Mouse (Mus musculus) neural tube, embryonic 11.5 days (tissue): Measurements from ENCODE around the gene Wfdc15a. TPM values are rescaled to one million over a fixed set of nuclear protein-coding genes. Genes with fewer than 3 reads are reported as not detected.
"Not testable (repeated sequence)": the region's sequence is repeated elsewhere in the genome, so short reads cannot be mapped to it uniquely, and the experiment has no call there.

Experiments used
- ATAC-seq: fragments of 200-750 bp; cut with Nextera tagmentation; 2 replicates; pipeline ENCODE4 v1.8.0; 2017; ENCODE audit warnings: moderate number of reproducible peaks, mild to moderate bottlenecking, moderate TSS enrichment, moderate library complexity; ENCODE audit not compliant: insufficient read depth, low FRiP score, low TSS enrichment
- DNase-seq: peaks from one replicate; pipeline ENCODE4 v3.0.0-alpha.2; 2015; ENCODE audit warnings: low spot score
- H3K27ac ChIP-seq: fragments of 300-500 bp; sonication (generic); 2 replicates; pipeline ENCODE4 v1.5.1; 2014; ENCODE audit warnings: low read depth, mild to moderate bottlenecking, low read length
- H3K27me3 ChIP-seq: fragments of 300-500 bp; sonication (generic); 2 replicates; pipeline ENCODE4 v1.6.1; 2014; ENCODE audit warnings: mild to moderate bottlenecking, low read length, mixed read lengths; ENCODE audit not compliant: control insufficient read depth, insufficient read depth
- H3K36me3 ChIP-seq: fragments of 300-500 bp; sonication (generic); 2 replicates; pipeline ENCODE4 v1.6.1; 2014; ENCODE audit warnings: mild to moderate bottlenecking, low read length, moderate library complexity, mixed read lengths; ENCODE audit not compliant: control insufficient read depth, insufficient read depth
- H3K4me1 ChIP-seq: fragments of 300-500 bp; sonication (generic); 2 replicates; pipeline ENCODE4 v1.6.1; 2014; ENCODE audit warnings: low read length, mixed read lengths; ENCODE audit not compliant: control insufficient read depth, insufficient read depth
- H3K4me2 ChIP-seq: fragments of 300-500 bp; sonication (generic); 2 replicates; pipeline ENCODE4 v1.6.1; 2014; ENCODE audit warnings: low read depth, mild to moderate bottlenecking, moderate library complexity
- H3K4me3 ChIP-seq: fragments of 300-500 bp; sonication (generic); 2 replicates; pipeline ENCODE4 v1.5.1; 2014; ENCODE audit warnings: low read depth, low read length
- H3K9ac ChIP-seq: fragments of 300-500 bp; sonication (generic); 2 replicates; pipeline ENCODE4 v1.6.1; 2014; ENCODE audit warnings: mild to moderate bottlenecking, low read length
- H3K9me3 ChIP-seq: fragments of 300-500 bp; sonication (generic); 2 replicates; pipeline ENCODE4 v1.6.1; 2016; ENCODE audit warnings: low read length; ENCODE audit not compliant: control insufficient read depth
- WGBS: fragments of 180-500 bp; shearing (Covaris S2); extraction: QIAGEN DNeasy Blood & Tissue Kit; methylation state at CpG from one replicate; pipeline ENCODE4 v1.1.7; 2014; 5-methylcytosine and 5-hydroxymethylcytosine counted together
- polyA plus RNA-seq: library from polyadenylated mRNA; unstranded; fragments of >200 nt; fragmentation: Nextera tagmentation; extraction: Ambion mirVana; gene quantifications from 2 replicates; pipeline ENCODE4 v1.2.1, GENCODE M21; 2014

The Wfdc15a gene
- polyA plus RNA-seq, 1 experiment from 2014 or later = not detected

GRCm38 (mm10) chr2:164206011-164206410 is 6.1 kb upstream of the Wfdc15a start:
- H3K9me3 ChIP-seq, H3K4me3 ChIP-seq, H3K4me2 ChIP-seq, H3K27ac ChIP-seq, H3K36me3 ChIP-seq, DNase-seq, ATAC-seq, H3K9ac ChIP-seq, H3K4me1 ChIP-seq, H3K27me3 ChIP-seq: not testable (repeated sequence)
- WGBS = 90% methylated on average over 10 of the region's 10 CpGs

GRCm38 (mm10) chr2:164196700-164196990 is 3.3 kb downstream of the Wfdc15a start:
- WGBS = 86% methylated on average over 5 of the region's 5 CpGs
- no peaks in the 10 kb centered on the region for H3K4me1 ChIP-seq
- ATAC-seq = no peak
- no peak overlapping the region for H3K4me3 ChIP-seq
- no peaks in the 10 kb centered on the region for H3K27me3 ChIP-seq
- H3K36me3 ChIP-seq = no peaks in the 10 kb centered on the region
- DNase-seq = no peak
- H3K27ac ChIP-seq = no peak overlapping the region
- H3K9ac ChIP-seq = no peak overlapping the region
- no peaks in the 10 kb centered on the region for H3K9me3 ChIP-seq
- H3K4me2 ChIP-seq = no peak overlapping the region

GRCm38 (mm10) chr2:164195971-164196699 is 3.8 kb downstream of the Wfdc15a start:
- WGBS = 91% methylated on average over 5 of the region's 5 CpGs
- DNase-seq = no peak
- H3K4me3 ChIP-seq = no peak overlapping the region
- no peaks in the 10 kb centered on the region for H3K27me3 ChIP-seq
- H3K36me3 ChIP-seq = no peaks in the 10 kb centered on the region
- ATAC-seq = no peak
- no peaks in the 10 kb centered on the region for H3K4me1 ChIP-seq
- H3K9me3 ChIP-seq = no peaks in the 10 kb centered on the region
- H3K27ac ChIP-seq = no peak overlapping the region
- no peak overlapping the region for H3K9ac ChIP-seq
- no peak overlapping the region for H3K4me2 ChIP-seq

GRCm38 (mm10) chr2:164194959-164195630 is 4.8 kb downstream of the Wfdc15a start:
- no peak overlapping the region for H3K4me3 ChIP-seq
- ATAC-seq (no peak), DNase-seq (no peak)
- no peak overlapping the region for H3K27ac ChIP-seq
- no peaks in the 10 kb centered on the region for H3K36me3 ChIP-seq
- H3K27me3 ChIP-seq = no peaks in the 10 kb centered on the region
- WGBS = 82% methylated on average over 5 of the region's 5 CpGs
- H3K9ac ChIP-seq = no peak overlapping the region
- no peak overlapping the region for H3K4me2 ChIP-seq
- no peaks in the 10 kb centered on the region for H3K4me1 ChIP-seq
- no peaks in the 10 kb centered on the region for H3K9me3 ChIP-seq

GRCm38 (mm10) chr2:164192279-164192678 is 7.7 kb downstream of the Wfdc15a start:
- Histone ChIP-seq H3K4me3 (no peak overlapping the region), H3K36me3 (no peaks in the 10 kb centered on the region), H3K9me3 (no peaks in the 10 kb centered on the region), H3K4me1 (no peaks in the 10 kb centered on the region), H3K27me3 (no peaks in the 10 kb centered on the region), H3K27ac (no peak overlapping the region), H3K9ac (no peak overlapping the region), H3K4me2 (no peak overlapping the region)
- ATAC-seq = no peak
- DNase-seq = no peak

- Histone ChIP-seq H3K27me3 (no peaks in the 10 kb centered on the region), H3K4me3 (no peak within 1 kb of the TSS), H3K36me3 (no peaks in the 10 kb centered on the region), H3K4me2 (no peak within 1 kb of the TSS), H3K9ac (no peak within 1 kb of the TSS), H3K9me3 (no peaks in the 10 kb centered on the region), H3K4me1 (no peaks in the 10 kb centered on the region), H3K27ac (no peak within 1 kb of the TSS)
- DNase-seq (no peak), ATAC-seq (no peak)
- WGBS = 88% methylated on average over 6 of the region's 6 CpGs
Observed at GRCm38 (mm10) chr2:164190576-164190975, 9.4 kb downstream of the Wfdc15a start, which contains the start of gene Wfdc12. Gene Wfdc12 (minus strand): TSS chr2:164190608.

- H3K27me3 ChIP-seq = no peaks in the 10 kb centered on the region
- ATAC-seq = no peak
Observed at GRCm38 (mm10) chr2:164188722-164189121, 11.2 kb downstream of the Wfdc15a start.

GRCm38 (mm10) chr2:164184145-164184719 is 15.7 kb downstream of the Wfdc15a start:
- H3K4me3 ChIP-seq = no peak overlapping the region
- no peak for DNase-seq
- 39% methylated on average over 9 of the region's 9 CpGs for WGBS
- no peak for ATAC-seq
- no peaks in the 10 kb centered on the region for H3K4me1 ChIP-seq
- no peaks in the 10 kb centered on the region for H3K36me3 ChIP-seq
- H3K4me2 ChIP-seq = no peak overlapping the region
- H3K27me3 ChIP-seq = no peaks in the 10 kb centered on the region
- H3K27ac ChIP-seq = no peak overlapping the region
- H3K9ac ChIP-seq = no peak overlapping the region
- no peaks in the 10 kb centered on the region for H3K9me3 ChIP-seq

More at GRCm38 (mm10) chr2:164188722-164189121, 11.2 kb downstream of the Wfdc15a start:
- no peaks in the 10 kb centered on the region for H3K4me1 ChIP-seq
- no peak overlapping the region for H3K4me2 ChIP-seq
- no peak for DNase-seq
- no peak overlapping the region for H3K4me3 ChIP-seq
- WGBS = 31% methylated on average over 5 of the region's 5 CpGs
- no peaks in the 10 kb centered on the region for H3K9me3 ChIP-seq
- no peak overlapping the region for H3K27ac ChIP-seq
- no peak overlapping the region for H3K9ac ChIP-seq
- no peaks in the 10 kb centered on the region for H3K36me3 ChIP-seq

GRCm38 (mm10) chr2:164183340-164183739 is 16.6 kb downstream of the Wfdc15a start:
- Histone ChIP-seq H3K9ac (no peak overlapping the region), H3K4me2 (no peak overlapping the region), H3K27ac (no peak overlapping the region), H3K27me3 (no peaks in the 10 kb centered on the region), H3K9me3 (no peaks in the 10 kb centered on the region), H3K36me3 (no peaks in the 10 kb centered on the region), H3K4me1 (no peaks in the 10 kb centered on the region), H3K4me3 (no peak overlapping the region)
- DNase-seq (no peak), ATAC-seq (no peak)
- WGBS = 80% methylated on average over 9 of the region's 9 CpGs
